Mouse (Mus musculus): ENCODE results near the gene Rnf169.

- TF ChIP-seq CTCF (IDR thresholded peaks at IDR 0.05; ENCODE audit: borderline replicate concordance, insufficient read depth, low read depth, low read length) (no peak), POLR2A (IDR thresholded peaks at IDR 0.05; ENCODE audit: borderline replicate concordance, insufficient read depth, low read length) (no peak)
Observed at GRCm38 (mm10) chr7:100010711-100011110, 30.5 kb upstream of the Rnf169 start.
